Mouse (Mus musculus): ENCODE data around the gene Tsg101. TPM values are rescaled to one million over a fixed set of nuclear protein-coding genes. Genes with fewer than 3 reads are reported as not detected.

The Tsg101 gene
- polyA plus RNA-seq, 1 experiment, result 103 TPM

- no peaks in the 10 kb centered on the region for H3K27me3 ChIP-seq (ENCODE audit: control insufficient read depth, insufficient read depth, low read length)
- no peaks in the 10 kb centered on the region for H3K4me1 ChIP-seq (ENCODE audit: control insufficient read depth, insufficient read depth, insufficient read length, low read length)
- 77% methylated on average over 2 of the region's 2 CpGs for WGBS
- no peak overlapping the region for H3K27ac ChIP-seq (ENCODE audit: insufficient read depth, low read depth, low read length)
- no peak overlapping the region for H3K4me3 ChIP-seq (ENCODE audit: low read depth, low read length)
- TF ChIP-seq CTCF (IDR thresholded peaks at IDR 0.05; ENCODE audit: extremely low read depth, insufficient read length, insufficient replicate concordance, low read depth, low read length) (no peak), POLR2A (IDR thresholded peaks at IDR 0.05; ENCODE audit: low read depth, low read length) (no peak)
- H3K36me3 ChIP-seq (ENCODE audit: control insufficient read depth, insufficient read depth, low read length), result peaks cover 6% of the 10 kb centered on the region
These were observed 38.8 kb downstream of the Tsg101 start for GRCm38 (mm10) chr7:46880992-46881391.

DNA sequence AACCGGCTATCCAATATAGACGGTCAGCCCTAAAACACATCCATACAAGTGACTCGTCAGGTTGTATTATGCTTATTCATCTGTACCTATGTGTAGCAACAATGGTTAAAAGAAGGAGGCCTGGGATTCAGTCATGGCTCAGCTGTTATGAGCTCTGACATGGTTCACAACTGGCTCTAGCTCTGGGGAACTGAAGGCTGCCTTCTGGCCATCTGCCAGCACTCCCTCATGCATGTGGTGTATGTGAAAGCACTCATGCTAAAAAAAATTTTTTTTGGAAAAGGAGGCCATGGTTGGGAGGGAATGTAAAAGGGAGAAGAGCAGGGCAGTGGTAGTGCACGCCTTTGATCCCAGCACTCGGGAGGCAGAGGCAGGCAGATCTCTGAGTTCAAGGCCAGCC, 39.9 kb downstream of the Tsg101 start:
- no peaks in the 10 kb centered on the region for H3K27me3 ChIP-seq (ENCODE audit: control insufficient read depth, insufficient read depth, low read length)
- H3K4me3 ChIP-seq (ENCODE audit: low read depth, low read length), result no peak overlapping the region
- no peaks in the 10 kb centered on the region for H3K4me1 ChIP-seq (ENCODE audit: control insufficient read depth, insufficient read depth, insufficient read length, low read length)
- TF ChIP-seq POLR2A (IDR thresholded peaks at IDR 0.05; ENCODE audit: low read depth, low read length) (no peak), CTCF (IDR thresholded peaks at IDR 0.05; ENCODE audit: extremely low read depth, insufficient read length, insufficient replicate concordance, low read depth, low read length) (no peak)
- 91% methylated on average over 5 of the region's 5 CpGs for WGBS
- no peak overlapping the region for H3K27ac ChIP-seq (ENCODE audit: insufficient read depth, low read depth, low read length)
- peaks cover under 1% of the 10 kb centered on the region; the same call in 1 of the 2 replicates for H3K36me3 ChIP-seq (ENCODE audit: control insufficient read depth, insufficient read depth, low read length)

- H3K4me3 ChIP-seq (ENCODE audit: low read depth, low read length), result no peak overlapping the region
- peaks cover 7% of the 10 kb centered on the region; the same call in 1 of the 2 replicates for H3K4me1 ChIP-seq (ENCODE audit: control insufficient read depth, insufficient read depth, insufficient read length, low read length)
- H3K36me3 ChIP-seq (ENCODE audit: control insufficient read depth, insufficient read depth, low read length), result no peaks in the 10 kb centered on the region
- TF ChIP-seq CTCF (IDR thresholded peaks at IDR 0.05; ENCODE audit: extremely low read depth, insufficient read length, insufficient replicate concordance, low read depth, low read length), result no peak
- 58% methylated on average over 6 of the region's 6 CpGs for WGBS
- H3K27ac ChIP-seq (ENCODE audit: insufficient read depth, low read depth, low read length), result no peak overlapping the region
- H3K27me3 ChIP-seq (ENCODE audit: control insufficient read depth, insufficient read depth, low read length), result no peaks in the 10 kb centered on the region
These were observed 42.5 kb downstream of the Tsg101 start for GRCm38 (mm10) chr7:46877255-46877654.

DNA sequence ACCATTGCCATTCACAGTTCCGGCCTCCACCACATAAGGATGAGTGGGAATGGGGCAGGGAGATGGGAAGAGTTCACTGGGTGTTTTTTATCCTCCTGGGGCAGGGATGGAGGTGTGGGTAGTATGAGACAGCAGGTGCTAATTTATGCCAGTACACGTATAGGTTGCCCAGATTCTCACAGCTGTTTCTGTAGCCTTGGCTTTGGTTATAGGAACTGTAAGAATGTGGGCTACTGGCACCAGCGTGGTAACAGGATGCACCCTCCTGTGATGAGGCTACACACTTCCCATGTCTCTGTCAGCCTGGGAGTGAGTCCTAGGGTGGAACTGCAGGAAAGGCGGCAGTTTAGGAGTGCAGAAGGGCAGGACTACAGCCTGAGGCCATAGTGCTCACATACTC, 42.9 kb downstream of the Tsg101 start:
- H3K4me1 ChIP-seq (ENCODE audit: control insufficient read depth, insufficient read depth, insufficient read length, low read length), result peaks cover 7% of the 10 kb centered on the region; the same call in 1 of the 2 replicates
- TF ChIP-seq CTCF (IDR thresholded peaks at IDR 0.05; ENCODE audit: extremely low read depth, insufficient read length, insufficient replicate concordance, low read depth, low read length), result no peak
- TF ChIP-seq POLR2A (IDR thresholded peaks at IDR 0.05; ENCODE audit: low read depth, low read length), result no peak
- no peaks in the 10 kb centered on the region for H3K27me3 ChIP-seq (ENCODE audit: control insufficient read depth, insufficient read depth, low read length)
- H3K36me3 ChIP-seq (ENCODE audit: control insufficient read depth, insufficient read depth, low read length), result no peaks in the 10 kb centered on the region
- WGBS, result 67% methylated on average over 4 of the region's 4 CpGs
- H3K4me3 ChIP-seq (ENCODE audit: low read depth, low read length), result no peak overlapping the region
- no peak overlapping the region for H3K27ac ChIP-seq (ENCODE audit: insufficient read depth, low read depth, low read length)

DNA sequence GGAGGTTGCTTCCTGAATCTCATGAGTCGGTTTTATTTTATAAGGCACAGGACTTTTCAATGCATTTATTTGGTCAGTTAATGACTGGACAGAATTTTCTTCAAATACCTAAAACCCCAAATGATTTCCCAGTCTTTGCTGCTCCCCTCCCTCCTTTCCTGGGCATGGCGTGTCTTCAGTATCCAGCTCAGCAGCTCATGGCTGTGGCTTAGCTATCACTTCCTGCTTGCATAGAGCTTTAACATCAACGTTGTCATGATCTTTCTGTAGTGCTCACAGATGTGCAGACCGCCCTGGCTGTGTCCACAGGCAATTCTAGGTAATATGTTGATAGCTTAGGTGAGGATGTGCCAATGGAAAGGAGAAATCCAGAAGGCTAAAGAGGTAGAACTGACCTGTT, 47.8 kb downstream of the Tsg101 start:
- H3K36me3 ChIP-seq (ENCODE audit: control insufficient read depth, insufficient read depth, low read length), result no peaks in the 10 kb centered on the region
- H3K4me1 ChIP-seq (ENCODE audit: control insufficient read depth, insufficient read depth, insufficient read length, low read length), result peaks cover 7% of the 10 kb centered on the region; the same call in 1 of the 2 replicates
- H3K27ac ChIP-seq (ENCODE audit: insufficient read depth, low read depth, low read length), result no peak overlapping the region
- no peak for TF ChIP-seq CTCF (IDR thresholded peaks at IDR 0.05; ENCODE audit: extremely low read depth, insufficient read length, insufficient replicate concordance, low read depth, low read length)
- TF ChIP-seq POLR2A (IDR thresholded peaks at IDR 0.05; ENCODE audit: low read depth, low read length), result no peak
- WGBS, result 64% methylated on average over 4 of the region's 4 CpGs
- H3K4me3 ChIP-seq (ENCODE audit: low read depth, low read length), result no peak overlapping the region
- H3K27me3 ChIP-seq (ENCODE audit: control insufficient read depth, insufficient read depth, low read length), result no peaks in the 10 kb centered on the region

- 37% methylated on average over 10 of the region's 10 CpGs for WGBS
- Histone ChIP-seq H3K27ac (ENCODE audit: insufficient read depth, low read depth, low read length) (no peak within 1 kb of the TSS), H3K27me3 (ENCODE audit: control insufficient read depth, insufficient read depth, low read length) (no peaks in the 10 kb centered on the region), H3K36me3 (ENCODE audit: control insufficient read depth, insufficient read depth, low read length) (peaks cover 3% of the 10 kb centered on the region), H3K4me3 (ENCODE audit: low read depth, low read length) (no peak within 1 kb of the TSS), H3K4me1 (ENCODE audit: control insufficient read depth, insufficient read depth, insufficient read length, low read length) (no peaks in the 10 kb centered on the region)
- TF ChIP-seq POLR2A (IDR thresholded peaks at IDR 0.05; ENCODE audit: low read depth, low read length) (no peak), CTCF (IDR thresholded peaks at IDR 0.05; ENCODE audit: extremely low read depth, insufficient read length, insufficient replicate concordance, low read depth, low read length) (no peak)
These were observed 58.8 kb downstream of the Tsg101 start, which contains the start of gene Ldhc for GRCm38 (mm10) chr7:46860996-46861395. Ldhc (plus strand) TSS chr7:46861203.

GRCm38 (mm10) chr7:46859031-46859430, 60.7 kb downstream of the Tsg101 start:
- Histone ChIP-seq H3K4me3 (ENCODE audit: low read depth, low read length) (no peak overlapping the region), H3K4me1 (ENCODE audit: control insufficient read depth, insufficient read depth, insufficient read length, low read length) (no peaks in the 10 kb centered on the region), H3K36me3 (ENCODE audit: control insufficient read depth, insufficient read depth, low read length) (peaks cover 21% of the 10 kb centered on the region), H3K27me3 (ENCODE audit: control insufficient read depth, insufficient read depth, low read length) (no peaks in the 10 kb centered on the region), H3K27ac (ENCODE audit: insufficient read depth, low read depth, low read length) (no peak overlapping the region)
- WGBS, result 63% methylated on average over 6 of the region's 6 CpGs
- TF ChIP-seq CTCF (IDR thresholded peaks at IDR 0.05; ENCODE audit: extremely low read depth, insufficient read length, insufficient replicate concordance, low read depth, low read length), result no peak
- TF ChIP-seq POLR2A (IDR thresholded peaks at IDR 0.05; ENCODE audit: low read depth, low read length), result no peak

Data from small intestine, adult 2 months (tissue).